In genomic region chrX:134739160-134739559, GRCm38 (mm10) we compare ENCODE assay signal across 18 mouse cellular contexts. TPM values are rescaled to one million over a fixed set of nuclear protein-coding genes. Genes with fewer than 3 reads are reported as not detected.
"Had no signal": no experiment of that assay in that cellular context is flagged by ENCODE, and none has a peak within 500 bp of the region (broad histone marks: within the 10 kb centered on the region; RNA-seq: fewer than 3 reads in every experiment).

No protein-coding gene starts in this region.

- H3K9me3 ChIP-seq: liver, embryonic 12.5 days; midbrain, embryonic 10.5 days; midbrain, embryonic 13.5 days had no signal

- ATAC-seq: inflammation-experienced regulatory T-cells, adult 6 months; intestine, embryonic 16.5 days; liver, embryonic 12.5 days; midbrain, embryonic 13.5 days; midbrain, embryonic 16.5 days had no signal

- H3K4me3 ChIP-seq: left cerebral cortex, adult 2 months; liver, embryonic 12.5 days; midbrain, embryonic 10.5 days; midbrain, embryonic 13.5 days had no signal

- H3K27ac ChIP-seq: left cerebral cortex, adult 2 months; liver, embryonic 12.5 days; midbrain, embryonic 10.5 days; midbrain, embryonic 13.5 days; stomach, postnatal 0 days had no signal

- H3K4me2 ChIP-seq: liver, embryonic 12.5 days; midbrain, embryonic 13.5 days had no signal

- DNase-seq: kidney, adult 18-20 months; kidney, adult 9 months; kidney, postnatal 14 days; layer of hippocampus, postnatal 36 days; lung, adult 2 months; lung, postnatal 14 days; lung, postnatal 4 days; thymus, adult 2 months; thymus, postnatal 14 days had no signal

- H3K36me3 ChIP-seq: liver, embryonic 12.5 days; midbrain, embryonic 10.5 days; midbrain, embryonic 13.5 days had no signal

- H3K9ac ChIP-seq: liver, embryonic 12.5 days; midbrain, embryonic 13.5 days had no signal

- H3K4me1 ChIP-seq: midbrain, embryonic 10.5 days; midbrain, embryonic 13.5 days had no signal

RNA-seq across cellular contexts. Expression of gene Armcx1, which starts 21.4 kb away (rescaled TPM):
- total RNA-seq: monocyte, adult 5-6 weeks had no signal
